Mouse (Mus musculus): Measurements from ENCODE around the gene Slc38a8.

The Slc38a8 gene

DNA sequence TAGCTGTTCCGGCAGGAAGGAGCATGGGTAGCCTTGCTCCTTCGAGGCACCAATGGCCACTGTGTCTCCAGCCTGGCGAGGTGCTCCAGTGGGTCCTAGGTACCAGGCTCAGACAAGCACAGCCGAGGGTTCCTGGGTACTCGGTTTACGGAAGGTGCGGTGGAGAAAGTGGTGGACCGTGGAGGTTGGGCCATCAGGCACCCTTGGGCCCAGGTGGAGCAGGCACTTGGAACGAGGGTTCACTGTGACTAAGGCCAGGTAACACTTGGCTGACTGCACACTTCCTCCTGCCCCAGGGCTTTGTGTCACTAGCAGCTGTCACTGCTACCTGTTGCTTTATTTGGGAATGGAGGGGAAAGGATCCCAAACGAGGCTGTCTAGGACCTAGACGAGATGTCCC, 64.0 kb downstream of the Slc38a8 start:
- DNase-seq (ENCODE audit: low spot score): no peak

DNA sequence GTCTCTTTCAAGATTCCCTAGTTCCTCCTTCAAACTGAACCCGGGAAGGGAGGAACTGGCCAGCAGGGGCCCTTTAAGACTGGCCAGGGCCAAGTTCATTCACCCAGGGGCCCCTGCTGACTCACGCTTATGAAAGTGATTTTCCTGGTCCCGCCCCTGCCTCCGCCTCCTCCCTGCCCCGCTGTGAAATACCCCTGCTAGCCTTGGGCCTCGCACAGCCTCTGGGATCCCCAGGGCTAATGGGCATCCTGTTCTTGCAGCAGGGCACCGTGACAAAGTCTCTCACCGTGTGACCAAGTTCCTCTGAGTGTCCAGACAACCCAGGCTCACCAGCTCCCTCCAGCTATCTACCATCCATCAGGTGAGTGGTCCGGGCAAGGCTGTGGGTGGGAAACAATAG, 64.6 kb downstream of the Slc38a8 start:
- no peak for DNase-seq (ENCODE audit: low spot score)

GRCm38 (mm10) chr8:119436331-119436730, 65.2 kb downstream of the Slc38a8 start:
- no peak for DNase-seq (ENCODE audit: low spot score)

- no peak for DNase-seq (ENCODE audit: low spot score)
Measured at GRCm38 (mm10) chr8:119435527-119435926, 66.0 kb downstream of the Slc38a8 start.

DNA sequence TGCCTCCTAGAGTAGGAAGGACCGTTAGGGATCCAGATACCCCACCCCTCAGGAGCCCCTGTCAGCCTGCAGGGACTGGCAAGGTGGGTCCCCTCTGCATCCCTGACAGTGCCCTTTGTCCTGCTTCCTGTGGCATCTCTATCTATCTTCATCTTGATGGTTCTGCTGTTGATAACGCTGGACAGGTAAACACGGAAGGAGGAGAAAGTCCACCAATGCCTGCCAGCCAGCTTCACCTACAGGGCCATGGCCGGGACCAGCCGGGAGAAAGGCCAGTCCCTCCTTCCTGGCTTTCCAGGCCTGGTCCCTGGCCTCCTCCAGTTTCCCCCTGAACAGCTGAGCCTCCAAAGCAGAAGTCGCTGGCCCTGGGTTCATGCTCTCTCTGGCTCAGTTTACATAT, 66.9 kb downstream of the Slc38a8 start:
- no peak for DNase-seq (ENCODE audit: low spot score)

- no peak for DNase-seq (ENCODE audit: low spot score)
Measured at GRCm38 (mm10) chr8:119433582-119434174, 67.8 kb downstream of the Slc38a8 start, which contains the start of gene Osgin1. Gene Osgin1 (plus strand): TSS chr8:119434124.

GRCm38 (mm10) chr8:119432372-119432771, 69.1 kb downstream of the Slc38a8 start:
- peak; percentile 28 for DNase-seq (ENCODE audit: low spot score)

DNA sequence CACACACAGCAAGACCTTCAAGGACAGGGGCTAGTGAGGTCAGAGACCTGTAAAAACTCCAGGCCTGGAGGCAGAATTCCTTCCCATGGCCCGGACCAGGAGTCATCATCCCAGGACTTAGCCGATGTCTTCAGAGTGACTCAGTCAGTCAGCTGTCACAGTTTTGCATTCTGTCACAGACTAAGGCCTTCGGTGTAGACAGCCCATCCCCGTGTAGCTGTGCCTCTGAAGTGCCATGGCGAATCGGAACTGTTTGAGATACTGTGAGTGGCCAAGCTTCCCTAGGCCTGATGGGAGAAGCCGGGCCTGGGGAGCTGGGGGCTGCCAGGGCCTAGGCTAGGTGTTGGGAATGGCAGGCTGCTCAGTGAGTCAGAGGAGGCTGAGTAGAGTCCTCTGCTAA, 70.8 kb downstream of the Slc38a8 start:
- DNase-seq (ENCODE audit: low spot score): no peak

GRCm38 (mm10) chr8:119430250-119430649, 71.2 kb downstream of the Slc38a8 start:
- DNase-seq (ENCODE audit: low spot score): no peak

Measured in embryo, embryonic 10 days (tissue).